Mouse (Mus musculus): ENCODE data around the gene Hist1h4h.

The Hist1h4h gene

DNA sequence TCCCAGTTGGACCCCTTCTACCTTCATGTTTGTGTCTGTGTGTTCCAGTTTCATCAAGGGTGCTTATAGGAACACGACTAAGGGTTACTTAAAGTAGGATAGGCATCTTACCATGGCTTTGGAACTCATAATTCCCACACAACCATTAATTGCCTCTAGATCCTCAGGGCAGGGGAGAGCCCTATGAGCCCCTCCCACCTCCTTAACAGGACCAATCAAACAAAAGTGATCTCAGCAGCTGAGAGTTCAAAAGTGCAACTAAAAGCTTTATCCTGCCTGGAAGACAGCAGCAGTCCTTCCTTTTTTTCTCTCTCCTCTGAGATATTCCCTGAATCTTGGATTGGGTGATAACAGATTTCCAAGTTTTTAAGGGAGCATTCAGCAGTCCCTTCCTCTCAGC lies 20.7 kb upstream of the Hist1h4h start:
- peak; percentile 55 for DNase-seq (ENCODE audit: low spot score)

DNA sequence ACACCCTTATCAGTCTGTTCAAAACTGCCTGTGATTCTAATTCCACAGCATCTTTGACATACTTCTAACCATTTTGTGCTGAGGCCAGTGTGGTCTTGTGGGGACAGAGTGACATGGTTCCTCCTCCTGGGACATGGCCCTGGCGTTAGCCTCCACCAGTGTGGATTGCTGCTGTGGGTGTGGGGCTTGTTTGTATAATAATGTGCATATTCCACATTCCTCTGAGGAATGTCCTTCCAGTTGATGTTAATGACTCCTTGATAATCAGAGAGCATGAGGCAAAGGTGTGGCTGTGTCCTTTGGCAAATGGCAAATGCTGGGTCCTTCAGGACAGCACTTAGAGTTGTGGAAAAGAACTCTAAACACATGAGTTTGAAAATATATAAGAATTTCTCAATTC lies 17.3 kb upstream of the Hist1h4h start:
- no peak for DNase-seq (ENCODE audit: low spot score)

DNA sequence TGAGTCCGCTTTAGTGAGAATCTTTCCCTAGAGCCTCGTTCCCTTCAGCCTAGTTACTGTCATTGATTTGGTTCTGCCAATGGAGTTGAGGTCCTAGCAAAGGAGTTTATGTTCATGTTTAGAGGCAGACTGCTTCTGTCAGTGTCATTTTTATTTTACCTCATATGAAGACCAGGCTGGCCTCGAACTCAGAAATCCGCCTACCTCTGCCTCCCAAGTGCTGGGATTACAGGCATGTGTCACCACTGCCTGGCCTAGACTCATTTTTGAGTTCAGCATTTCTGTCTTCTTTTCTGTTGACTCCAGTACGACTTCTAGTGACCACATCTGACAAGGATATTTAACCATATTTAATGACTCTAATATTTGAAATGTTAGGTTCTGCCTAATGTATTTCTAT lies 15.6 kb upstream of the Hist1h4h start:
- DNase-seq (ENCODE audit: low spot score), result no peak

DNA sequence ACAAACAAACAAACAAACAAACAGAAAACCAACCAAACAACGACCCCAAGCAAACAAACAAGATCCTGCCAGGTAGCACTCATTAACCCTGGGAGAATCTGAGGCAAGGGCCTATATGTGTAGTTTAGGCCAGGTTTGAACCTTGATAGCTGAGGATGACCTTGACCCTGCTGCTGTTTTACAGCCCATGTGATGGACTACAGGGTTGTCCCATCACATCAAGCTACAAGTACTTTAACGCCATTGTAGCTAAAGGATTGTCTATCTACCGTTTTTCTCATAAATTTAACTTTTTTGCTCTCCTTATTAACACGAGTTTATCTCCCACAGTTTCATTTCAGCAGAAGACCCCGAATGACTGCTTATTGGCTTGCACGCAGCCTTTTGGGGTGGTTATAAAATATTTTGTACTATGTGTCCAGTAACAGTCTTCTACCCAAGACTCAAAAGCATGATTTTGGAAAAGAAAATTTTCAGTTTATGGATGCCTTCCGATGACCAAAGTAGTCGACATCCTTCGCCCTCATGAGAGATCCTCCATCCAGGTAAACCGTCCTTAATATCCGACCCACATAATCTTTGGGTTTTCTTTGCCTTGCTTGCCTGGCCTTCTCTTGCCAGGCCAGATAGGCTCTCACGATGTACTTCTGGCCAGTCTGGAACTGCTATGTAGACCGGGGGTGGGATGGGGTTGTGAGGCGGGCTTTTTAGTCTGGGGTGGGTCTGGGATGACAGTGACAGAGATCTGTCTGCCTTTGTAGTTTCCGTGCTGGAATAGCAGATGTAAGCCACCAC lies 14.8 kb upstream of the Hist1h4h start:
- DNase-seq (ENCODE audit: low spot score), result no peak

DNA sequence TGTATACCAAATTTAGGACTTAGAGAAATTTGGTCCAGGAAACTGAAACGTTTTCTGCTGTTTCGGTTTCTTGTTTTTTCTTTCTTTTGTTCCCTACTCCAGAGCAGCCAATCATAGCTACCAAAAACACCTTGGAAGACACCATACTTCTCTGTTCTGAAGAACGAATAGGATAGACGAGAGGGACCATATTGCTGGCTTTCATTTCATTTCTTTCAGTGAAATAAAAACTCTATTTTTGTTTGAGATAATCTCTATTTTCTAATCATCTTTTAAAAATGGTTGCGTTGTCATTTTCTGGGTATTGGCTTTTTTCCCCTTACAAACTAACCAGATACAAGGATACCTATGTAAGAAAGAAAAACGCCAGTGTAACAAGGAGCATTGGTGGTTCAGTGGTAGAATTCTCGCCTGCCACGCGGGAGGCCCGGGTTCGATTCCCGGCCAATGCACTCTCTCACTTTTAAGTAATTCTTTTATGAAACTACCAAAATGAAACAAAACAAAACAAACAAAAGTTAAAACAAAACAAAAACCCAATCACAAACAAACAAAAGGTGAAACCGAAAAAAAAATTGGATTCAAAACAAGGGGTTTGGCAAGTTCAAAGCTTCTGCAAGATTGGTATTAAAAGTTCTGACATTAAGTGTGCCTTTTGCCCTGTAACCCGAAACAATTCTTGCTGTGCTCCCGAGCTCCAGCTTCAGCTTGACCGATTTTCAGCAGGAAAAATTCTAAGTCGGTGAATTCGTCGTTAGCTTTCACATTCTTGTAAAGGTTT lies 13.8 kb upstream of the Hist1h4h start:
- peak; percentile 72 for DNase-seq (ENCODE audit: low spot score)

DNA sequence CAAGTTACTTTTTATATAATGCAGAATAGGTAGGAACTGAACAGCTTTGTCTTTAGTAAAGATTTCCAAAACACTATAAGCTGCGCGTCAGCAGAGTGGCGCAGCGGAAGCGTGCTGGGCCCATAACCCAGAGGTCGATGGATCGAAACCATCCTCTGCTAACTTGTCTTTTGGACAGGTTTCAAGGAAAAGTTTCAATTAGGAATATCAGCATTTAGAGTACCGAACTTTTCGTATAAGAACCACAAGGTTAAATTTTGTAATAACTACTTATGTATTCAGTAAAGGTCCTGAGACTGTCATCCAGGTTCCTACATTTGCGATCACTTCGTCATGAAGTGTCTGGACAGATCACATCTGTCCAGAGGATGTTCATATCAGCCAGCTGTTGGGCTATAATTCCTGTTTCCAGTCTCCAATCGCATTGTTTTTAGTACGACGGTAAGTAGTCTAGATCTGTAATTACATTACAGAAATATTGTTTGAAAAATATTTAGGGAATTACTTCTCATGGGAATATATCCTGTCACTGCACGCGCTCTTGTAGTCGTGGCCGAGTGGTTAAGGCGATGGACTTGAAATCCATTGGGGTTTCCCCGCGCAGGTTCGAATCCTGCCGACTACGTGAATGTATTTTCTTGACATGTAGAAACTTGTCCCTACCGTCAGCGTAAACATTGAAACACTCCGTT lies 13.1 kb upstream of the Hist1h4h start:
- peak; percentile 84 for DNase-seq (ENCODE audit: low spot score)

DNA sequence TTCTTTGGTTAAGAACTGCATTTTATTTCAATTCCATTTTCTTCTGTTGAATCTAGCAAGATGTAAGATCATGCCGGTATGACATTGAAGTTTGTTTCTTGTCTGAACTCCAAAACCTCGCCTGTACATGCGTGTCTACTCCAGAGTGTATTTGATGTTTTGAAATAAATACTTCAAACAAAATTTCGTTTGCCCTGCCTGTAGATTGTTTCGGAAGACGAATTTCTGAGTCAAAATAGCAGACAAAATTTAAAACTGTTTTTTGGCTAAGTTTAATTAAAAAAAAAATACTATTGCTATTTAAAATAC lies 12.6 kb upstream of the Hist1h4h start:
- DNase-seq (ENCODE audit: low spot score), result no peak

DNA sequence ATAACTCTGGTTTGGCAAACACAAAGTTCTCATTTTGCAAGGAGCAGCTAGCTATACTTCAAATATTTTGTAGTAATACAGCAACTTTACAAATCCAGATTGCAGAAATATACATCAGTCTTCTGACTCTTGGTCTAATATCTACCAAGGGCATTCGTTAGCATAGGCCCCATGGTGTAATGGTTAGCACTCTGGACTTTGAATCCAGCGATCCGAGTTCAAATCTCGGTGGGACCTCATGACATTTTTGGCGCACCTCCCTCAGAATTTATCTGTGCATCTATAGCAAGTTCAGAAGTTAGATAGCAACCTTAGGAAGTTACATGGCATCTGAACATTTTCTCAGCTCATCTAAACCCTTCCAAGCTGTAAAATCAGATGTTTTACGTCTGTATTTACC lies 12.0 kb upstream of the Hist1h4h start:
- peak; percentile 85 for DNase-seq (ENCODE audit: low spot score)

DNA sequence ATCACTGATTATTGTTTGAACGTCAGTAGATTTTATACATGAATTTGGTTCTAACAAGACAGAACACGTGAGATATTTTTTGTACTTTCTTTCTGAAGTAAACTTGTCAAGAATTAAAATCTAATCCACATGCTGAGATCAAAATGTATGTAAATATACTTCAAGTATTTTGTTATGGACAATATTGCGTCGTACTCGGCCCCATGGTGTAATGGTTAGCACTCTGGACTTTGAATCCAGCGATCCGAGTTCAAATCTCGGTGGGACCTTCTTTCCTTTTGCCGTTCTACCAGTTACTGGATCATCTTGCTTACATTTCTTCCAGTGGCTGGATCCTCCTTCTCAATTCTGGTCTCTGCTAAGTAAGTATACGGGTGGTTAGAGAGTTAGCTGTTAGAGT lies 11.4 kb upstream of the Hist1h4h start:
- peak; percentile 82 for DNase-seq (ENCODE audit: low spot score)

DNA sequence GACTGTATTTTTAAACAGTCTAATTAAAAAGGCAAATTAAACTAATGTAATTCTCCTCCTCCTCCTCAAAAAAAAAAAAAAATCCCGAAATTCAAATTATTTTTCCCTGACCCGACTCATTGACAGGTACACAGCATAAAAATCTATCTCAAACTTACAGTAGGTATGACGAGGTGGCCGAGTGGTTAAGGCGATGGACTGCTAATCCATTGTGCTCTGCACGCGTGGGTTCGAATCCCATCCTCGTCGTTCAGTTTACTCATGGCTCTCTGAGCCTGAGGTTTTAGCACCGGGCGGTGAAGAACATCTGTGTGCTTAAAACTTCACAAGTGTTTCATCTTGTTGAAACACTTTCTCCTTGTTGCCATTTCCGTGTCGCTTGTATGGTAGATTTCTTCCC lies 9.1 kb upstream of the Hist1h4h start:
- DNase-seq (ENCODE audit: low spot score), result peak; percentile 86

DNA sequence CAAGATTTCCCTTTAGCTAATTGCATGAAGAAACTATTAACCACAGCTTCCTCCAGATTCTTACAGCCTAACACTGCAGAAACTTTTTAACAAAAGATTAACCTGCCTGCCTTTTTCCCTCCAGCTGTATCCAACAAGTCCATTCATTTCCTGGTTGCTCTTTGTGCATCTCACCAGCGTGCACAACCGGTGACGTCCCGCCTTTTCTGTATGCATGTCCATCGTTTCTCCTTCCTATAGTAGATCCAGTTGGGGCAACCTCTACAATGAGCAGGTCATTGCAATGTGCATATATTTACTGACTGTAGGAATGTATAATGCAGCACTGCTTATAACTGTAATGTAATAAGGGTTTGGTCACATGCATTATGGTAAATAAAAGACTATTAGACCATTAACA lies 6.9 kb upstream of the Hist1h4h start:
- DNase-seq (ENCODE audit: low spot score), result peak; percentile 2

DNA sequence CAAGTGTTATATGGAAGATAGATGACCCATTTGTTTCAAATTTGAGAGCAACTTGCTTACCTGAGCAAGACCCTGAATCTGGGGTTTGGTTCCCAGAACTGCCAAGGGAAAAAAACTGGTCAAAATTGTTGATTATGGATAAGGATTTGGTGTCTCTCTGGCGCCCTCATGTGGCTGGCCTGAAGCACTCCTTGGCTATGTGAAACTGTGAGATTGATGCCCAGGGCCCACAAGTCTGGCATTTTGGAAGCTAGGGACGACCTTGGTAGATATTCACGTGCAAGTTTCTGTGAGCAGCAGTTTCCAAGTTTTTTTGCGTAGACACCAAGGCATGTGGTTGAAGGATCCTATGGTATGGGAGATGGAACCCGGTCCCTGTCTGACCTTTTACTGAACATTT lies 6.2 kb upstream of the Hist1h4h start:
- DNase-seq (ENCODE audit: low spot score), result peak; percentile 91

DNA sequence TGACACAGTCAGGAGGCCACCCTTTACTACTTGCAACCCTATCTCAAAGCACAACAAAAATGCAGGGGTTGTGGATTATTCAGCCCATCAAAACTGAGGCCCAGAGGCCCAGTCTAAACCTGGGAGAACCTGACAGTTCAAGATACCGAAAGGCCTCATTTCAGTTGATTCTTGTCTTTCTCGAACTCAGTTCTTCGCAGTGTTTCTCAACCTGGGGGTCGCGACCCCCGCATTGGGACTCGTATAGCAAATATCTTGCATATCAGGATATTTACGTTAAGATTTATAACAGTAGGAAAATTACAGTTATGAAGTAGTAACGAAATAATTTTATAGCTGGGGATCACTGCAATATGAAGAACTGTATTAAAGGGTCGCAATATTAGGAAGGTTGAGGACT lies 4.9 kb upstream of the Hist1h4h start:
- peak; percentile 69 for DNase-seq (ENCODE audit: low spot score)

DNA sequence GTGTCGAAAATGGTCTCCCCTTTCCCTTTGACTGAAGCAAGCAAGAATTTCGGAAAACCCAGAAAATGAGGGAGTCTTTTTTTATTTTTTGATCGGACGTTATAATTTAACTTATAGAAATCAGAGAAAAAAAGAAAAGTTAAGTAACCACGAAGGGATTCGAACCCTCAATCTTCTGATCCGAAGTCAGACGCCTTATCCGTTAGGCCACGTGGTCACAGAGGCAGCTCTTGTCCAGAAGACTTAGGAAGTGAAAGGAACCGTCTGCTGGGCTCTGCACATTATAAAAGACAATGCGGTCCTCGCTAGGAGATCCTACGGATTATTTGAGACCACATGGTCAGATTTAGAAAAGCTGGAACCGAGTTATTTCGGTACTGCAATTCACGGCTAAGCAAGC lies 4.5 kb upstream of the Hist1h4h start:
- DNase-seq (ENCODE audit: low spot score), result peak; percentile 95

DNA sequence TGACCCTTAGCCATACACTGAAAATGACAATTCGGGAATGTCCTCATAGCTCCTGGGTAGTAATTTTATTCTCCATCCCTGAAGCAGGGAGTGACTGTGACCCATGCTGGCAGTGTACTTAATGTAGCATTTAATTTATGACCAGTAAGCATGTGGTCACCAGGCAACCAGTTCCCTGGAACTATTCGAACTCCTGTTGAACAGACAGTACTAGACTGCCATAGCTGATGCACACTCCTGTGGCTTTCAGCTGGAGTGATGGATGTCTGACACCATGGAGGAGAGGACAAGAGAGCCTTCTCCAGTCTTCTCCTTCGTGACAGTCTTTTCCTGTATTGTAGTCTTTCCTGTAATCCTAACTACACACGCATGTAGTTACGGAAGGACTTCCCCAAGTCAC lies 1.8 kb upstream of the Hist1h4h start:
- DNase-seq (ENCODE audit: low spot score), result peak; percentile 46

DNA sequence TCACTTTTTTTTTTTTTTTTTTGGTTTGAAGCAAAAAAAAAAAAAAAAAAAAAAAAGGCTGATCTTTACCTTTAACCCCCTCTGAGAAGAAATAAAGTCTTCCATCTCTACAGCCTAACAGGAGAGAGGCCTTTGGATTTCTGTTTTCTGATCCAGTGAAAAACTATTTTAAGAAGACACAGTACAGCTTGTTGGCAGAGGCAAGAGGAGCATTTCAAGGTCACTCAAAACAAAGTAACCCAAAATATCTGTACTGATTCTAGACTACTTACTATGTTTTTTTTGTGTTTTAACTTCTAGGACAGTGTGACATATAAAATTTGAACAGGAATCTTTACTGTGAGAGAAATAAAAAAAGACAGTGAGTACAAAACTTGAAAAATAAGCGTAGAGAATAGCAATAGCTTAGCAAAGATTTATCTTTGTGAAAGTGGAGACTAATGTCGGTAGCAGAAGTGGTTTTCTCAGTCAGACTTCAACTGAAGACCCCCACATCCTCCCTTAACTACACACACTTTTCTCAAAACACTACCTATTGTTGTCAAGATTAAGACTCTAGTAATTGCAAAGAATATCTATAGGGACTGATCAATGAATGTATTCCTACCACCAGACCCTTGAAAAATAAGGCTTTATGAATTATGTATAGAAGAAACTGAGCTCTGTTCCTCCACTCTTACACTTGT lies 1.2 kb upstream of the Hist1h4h start:
- peak; percentile 2 for DNase-seq (ENCODE audit: low spot score)

DNA sequence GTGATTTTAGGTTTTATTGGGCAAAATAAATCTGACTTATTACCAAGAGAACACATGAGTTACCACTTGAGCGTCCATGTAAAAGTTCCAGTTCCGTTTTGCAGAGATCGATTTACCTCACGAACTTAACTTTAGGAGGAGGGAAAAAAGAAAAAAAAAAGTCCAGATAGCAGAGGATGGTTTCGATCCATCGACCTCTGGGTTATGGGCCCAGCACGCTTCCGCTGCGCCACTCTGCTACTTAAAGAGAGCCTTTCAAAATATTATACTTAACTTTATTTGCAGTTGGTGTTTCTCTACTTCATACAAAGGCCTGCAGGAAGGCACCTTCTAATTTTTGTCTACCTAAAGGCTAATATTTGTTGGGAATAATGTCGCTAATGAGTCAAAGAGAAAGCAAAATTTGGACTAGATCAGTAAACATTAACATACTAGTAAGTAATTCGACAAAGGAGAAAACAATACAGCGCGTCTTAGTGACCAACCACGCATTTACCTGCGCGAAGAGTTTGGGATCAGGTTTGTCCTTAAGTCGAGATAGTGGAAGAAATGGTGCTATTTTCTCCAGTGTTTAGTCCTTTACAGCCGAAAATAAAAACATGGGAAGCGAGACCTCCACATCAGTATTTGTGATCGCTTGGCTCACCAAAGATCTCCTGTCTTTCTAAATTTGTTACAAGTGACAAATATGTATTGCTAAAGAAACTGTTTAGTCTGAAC lies 509 bp upstream of the Hist1h4h start:
- DNase-seq (ENCODE audit: low spot score), result peak; percentile 50

DNA sequence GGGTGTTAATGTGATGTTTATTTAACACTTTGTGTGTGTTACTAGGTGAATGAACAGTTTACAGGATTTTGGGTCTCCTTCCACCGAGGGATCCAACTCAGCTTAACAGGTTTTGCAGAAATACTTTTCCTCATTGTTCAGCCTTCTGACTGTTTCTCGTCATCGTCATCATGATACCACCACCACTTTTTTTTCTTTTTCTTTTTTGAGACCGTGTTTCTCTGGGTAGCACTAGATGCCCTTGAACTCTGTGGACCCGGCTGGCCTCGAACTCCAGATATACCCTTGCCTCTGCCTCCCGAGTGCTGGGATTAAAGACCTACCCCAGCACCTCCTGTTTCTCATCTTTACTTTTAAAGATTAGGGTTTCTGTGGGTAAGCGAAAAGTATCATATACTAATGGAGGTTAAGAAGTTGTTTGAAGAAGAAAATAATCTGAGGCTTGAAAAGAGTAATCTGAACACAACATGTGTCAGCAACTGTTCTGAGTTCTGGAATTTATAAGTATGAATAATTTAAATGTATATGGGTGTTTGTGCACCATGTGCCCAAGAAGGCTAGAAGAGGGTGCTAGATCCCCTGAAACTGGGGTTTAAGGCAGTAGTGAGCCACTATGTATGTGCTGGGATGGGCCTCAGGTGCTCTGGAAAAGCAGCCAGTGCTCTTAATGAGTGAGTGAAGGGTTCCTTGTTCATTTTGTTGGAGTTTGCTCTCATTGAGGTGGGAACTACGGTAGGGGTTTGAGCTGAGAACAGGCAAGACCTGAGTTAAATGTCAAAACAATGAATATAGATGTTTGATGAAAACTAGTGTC lies 1.6 kb downstream of the Hist1h4h start:
- DNase-seq (ENCODE audit: low spot score), result peak; percentile 59

DNA sequence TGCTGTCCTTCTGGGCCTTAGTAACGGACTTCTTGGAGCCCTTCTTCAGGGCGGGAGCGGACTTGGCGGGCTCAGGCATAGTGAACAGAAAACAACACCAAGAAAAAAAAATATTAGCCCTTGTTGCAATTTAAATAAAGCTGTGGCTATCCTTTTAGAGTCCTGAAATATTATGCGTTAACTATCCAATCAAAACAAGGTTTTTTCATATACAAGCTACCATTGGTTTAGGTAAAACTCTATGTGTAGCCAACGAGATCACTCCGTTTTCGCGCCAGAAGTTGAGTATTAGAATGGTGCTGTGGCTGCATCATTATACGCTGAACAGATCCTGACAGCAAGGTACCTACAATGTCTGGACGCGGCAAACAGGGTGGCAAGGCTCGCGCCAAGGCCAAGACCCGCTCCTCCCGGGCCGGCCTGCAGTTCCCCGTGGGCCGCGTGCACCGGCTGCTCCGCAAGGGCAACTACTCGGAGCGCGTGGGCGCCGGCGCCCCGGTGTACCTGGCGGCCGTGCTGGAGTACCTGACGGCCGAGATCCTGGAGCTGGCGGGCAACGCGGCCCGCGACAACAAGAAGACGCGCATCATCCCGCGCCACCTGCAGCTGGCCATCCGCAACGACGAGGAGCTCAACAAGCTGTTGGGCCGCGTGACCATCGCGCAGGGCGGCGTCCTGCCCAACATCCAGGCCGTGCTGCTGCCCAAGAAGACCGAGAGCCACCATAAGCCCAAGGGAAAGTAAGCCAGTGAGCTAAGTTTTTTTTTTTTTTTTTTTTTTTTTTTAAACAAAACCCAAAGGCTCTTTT lies 2.9 kb downstream of the Hist1h4h start, which contains the start of gene Hist1h2af:
TSS of gene Hist1h2af (plus strand) at position 347 of the 808 bp plus-strand sequence.
- peak; percentile 96 for DNase-seq (ENCODE audit: low spot score)

Measured in embryo, embryonic 10 days (tissue).